Mouse (Mus musculus) lung, adult 2 months (tissue): ENCODE data around the gene Rab3ip.

ENCODE experiments used
- CTCF ChIP-seq: fragments of 200-500 bp; IDR thresholded peaks from 2 replicates; pipeline ENCODE4 v1.5.1; 2011; ENCODE audit warnings: mild to moderate bottlenecking, low read length, control low read depth; ENCODE audit not compliant: insufficient read depth
- POLR2A ChIP-seq: fragments of 200-500 bp; IDR thresholded peaks from 2 replicates; pipeline ENCODE4 v1.6.1; 2011; ENCODE audit warnings: low read depth, mild to moderate bottlenecking, control low read depth, low read length, borderline replicate concordance; ENCODE audit errors: extremely low read depth

GRCm38 (mm10) chr10:116964571-116964970, 14.0 kb upstream of the Rab3ip start:
- TF ChIP-seq CTCF (no peak), POLR2A (no peak)
